Mouse (Mus musculus): ENCODE measurements at regions not wholly inside any gene's neighbourhood (a gene's known extent, or its start where the extent isn't known, plus 50 kb on each side); places are given as distances from the start of the nearest gene placed in this dataset.

DNA sequence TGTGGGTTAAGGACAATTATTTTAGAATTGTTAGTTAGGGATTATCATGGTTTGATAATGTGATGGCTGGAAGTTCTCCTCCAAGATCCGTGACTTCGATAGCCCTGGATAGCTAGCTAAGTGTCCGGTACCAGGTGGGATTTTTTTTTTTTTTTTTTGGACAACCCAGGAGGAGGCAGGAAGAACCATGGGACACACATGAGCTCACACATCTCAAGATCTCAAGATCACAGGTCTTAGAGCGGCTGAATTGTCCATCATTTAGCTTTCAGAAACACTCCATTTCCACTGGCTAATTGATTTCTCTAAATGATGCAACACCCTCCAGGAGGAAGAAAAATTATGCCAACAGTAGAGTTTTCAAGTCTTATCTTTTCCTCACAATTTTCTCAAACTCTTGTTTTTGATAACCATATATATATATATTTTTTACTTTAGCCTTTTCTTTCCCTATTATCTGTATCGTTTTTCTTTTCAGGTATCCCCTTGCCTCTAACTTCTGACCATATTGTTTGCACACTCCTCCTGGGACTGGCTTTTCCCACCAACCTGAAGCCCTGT is 54.5 kb upstream of the Ctnnb1 start:
- DNase-seq (ENCODE audit: low read depth, low spot score) = peak; percentile 56
- Histone ChIP-seq H3K4me3 (ENCODE audit: control insufficient read depth in 1 of 2, insufficient read depth in 1 of 2, low read depth in 2 of 2, low read length in 2 of 2) (peak overlapping the region; percentile 12 to 43; a peak in 2 of 4 replicates), H3K79me2 (ENCODE audit: control insufficient read depth, insufficient read depth, low read length, poor library complexity) (no peaks in the 10 kb centered on the region), H3K27me3 (ENCODE audit: control insufficient read depth in 1 of 2, insufficient read depth in 2 of 2, low read length in 2 of 2) (no peaks in the 10 kb centered on the region), H3K36me3 (ENCODE audit: control insufficient read depth in 1 of 2, insufficient read depth in 2 of 2, low read length in 2 of 2) (peaks cover 0 to 18% of the 10 kb centered on the region in 2 experiments; a peak in 2 of 4 replicates), H3K9ac (ENCODE audit: control insufficient read depth, low read depth, low read length, poor library complexity, severe bottlenecking) (peak overlapping the region; percentile 42), H3K9me3 (replicated peaks; ENCODE audit: insufficient read depth, low read length) (no peaks in the 10 kb centered on the region), H3K4me1 (ENCODE audit: control insufficient read depth in 1 of 2, insufficient read depth in 2 of 2, low read length in 2 of 2) (peaks cover 14 to 28% of the 10 kb centered on the region in 2 experiments), H3K27ac (ENCODE audit: control insufficient read depth, low read depth, low read length) (peak overlapping the region; percentile 93)
- no peak for TF ChIP-seq POLR2AphosphoS2 (IDR thresholded peaks at IDR 0.05; ENCODE audit: low read length)
- peak; percentile 57 to 77; a peak in 3 of 4 replicates for TF ChIP-seq EP300 (IDR thresholded peaks at IDR 0.05; ENCODE audit: low read depth in 1 of 2, low read length in 2 of 2)
- TF ChIP-seq UBTF (IDR thresholded peaks at IDR 0.05; ENCODE audit: borderline replicate concordance, insufficient read depth, low read depth, low read length) = no peak
- TF ChIP-seq RAD21 (IDR thresholded peaks at IDR 0.05; ENCODE audit: low read depth, low read length) = no peak
- no peak for TF ChIP-seq CHD2 (IDR thresholded peaks at IDR 0.05; ENCODE audit: low read length)
- TF ChIP-seq SIN3A (IDR thresholded peaks at IDR 0.05; ENCODE audit: low read length) = peak; percentile 38; the same call in 1 of the 2 replicates
- TF ChIP-seq ZNF384 (IDR thresholded peaks at IDR 0.05; ENCODE audit: low read depth, low read length) = peak; percentile 70
- TF ChIP-seq SMC3 (IDR thresholded peaks at IDR 0.05; ENCODE audit: low read depth, low read length) = no peak
- no peak for TF ChIP-seq NRF1 (IDR thresholded peaks at IDR 0.05; ENCODE audit: insufficient read depth, low read depth, low read length, poor library complexity, severe bottlenecking)
- no peak for TF ChIP-seq RCOR1 (IDR thresholded peaks at IDR 0.05; ENCODE audit: low read depth, low read length)
- peak; percentile 56; the same call in 1 of the 2 replicates for TF ChIP-seq JUND (IDR thresholded peaks at IDR 0.05; ENCODE audit: low read depth, low read length)
- TF ChIP-seq GATA1 (IDR thresholded peaks at IDR 0.05; ENCODE audit: low read depth, low read length) = peak; percentile 47; the same call in 1 of the 2 replicates
- TF ChIP-seq ZC3H11A (IDR thresholded peaks at IDR 0.05; ENCODE audit: low read depth, low read length) = no peak
- TF ChIP-seq MAFK (IDR thresholded peaks at IDR 0.05; ENCODE audit: borderline replicate concordance, low read depth, low read length) = no peak
- no peak for TF ChIP-seq GABPA (IDR thresholded peaks at IDR 0.05; ENCODE audit: low read depth, low read length)
- no peak for TF ChIP-seq NELFE (IDR thresholded peaks at IDR 0.05; ENCODE audit: low read depth, low read length)
- no peak for TF ChIP-seq TBP (IDR thresholded peaks at IDR 0.05; ENCODE audit: low read depth, low read length)
- TF ChIP-seq ZMIZ1 (IDR thresholded peaks at IDR 0.05; ENCODE audit: low read depth, low read length) = no peak
- TF ChIP-seq MEF2A (IDR thresholded peaks at IDR 0.05; ENCODE audit: extremely low read depth, insufficient replicate concordance, low read depth, low read length, poor library complexity, severe bottlenecking) = no peak
- TF ChIP-seq MAZ (IDR thresholded peaks at IDR 0.05; ENCODE audit: low read depth, low read length) = no peak; the same call in 1 of the 2 replicates
- no peak for TF ChIP-seq USF2 (IDR thresholded peaks at IDR 0.05; ENCODE audit: borderline replicate concordance in 1 of 2, insufficient read depth in 1 of 2, low read depth in 1 of 2, low read length in 2 of 2)
- TF ChIP-seq ELF1 (IDR thresholded peaks at IDR 0.05; ENCODE audit: low read depth, low read length) = no peak
- TF ChIP-seq POLR2A (IDR thresholded peaks at IDR 0.05; ENCODE audit: control insufficient read depth in 1 of 2, insufficient read depth in 1 of 2, low read depth in 1 of 2, low read length in 2 of 2, poor library complexity in 1 of 2) = no peak
- no peak for TF ChIP-seq CTCF (IDR thresholded peaks at IDR 0.05 in 2 of 3, conservative IDR thresholded peaks at IDR 0.05 in 1 of 3; ENCODE audit: control insufficient read depth in 1 of 3, insufficient read depth in 1 of 3, low read depth in 2 of 3, low read length in 3 of 3, poor library complexity in 1 of 3, severe bottlenecking in 1 of 3)
- TF ChIP-seq ETS1 (IDR thresholded peaks at IDR 0.05; ENCODE audit: low read depth, low read length) = peak; percentile 62
- no peak for TF ChIP-seq MAX (IDR thresholded peaks at IDR 0.05; ENCODE audit: low read length)
- TF ChIP-seq TCF12 (IDR thresholded peaks at IDR 0.05; ENCODE audit: low read depth, low read length) = peak; percentile 64; the same call in 1 of the 2 replicates
- TF ChIP-seq BHLHE40 (IDR thresholded peaks at IDR 0.05; ENCODE audit: borderline replicate concordance, low read depth, low read length) = no peak
- no peak for TF ChIP-seq TAL1 (IDR thresholded peaks at IDR 0.05; ENCODE audit: low read length)
- TF ChIP-seq E2F4 (IDR thresholded peaks at IDR 0.05; ENCODE audit: borderline replicate concordance, low read depth, low read length) = no peak
- TF ChIP-seq CHD1 (IDR thresholded peaks at IDR 0.05; ENCODE audit: low read depth, low read length) = 0 out of 2 replicates have a peak, but pooled peaks have one; percentile 73
- no peak for TF ChIP-seq POLR2AphosphoS5 (IDR thresholded peaks at IDR 0.05; ENCODE audit: borderline replicate concordance, low read depth, low read length)
- TF ChIP-seq HCFC1 (IDR thresholded peaks at IDR 0.05; ENCODE audit: low read depth, low read length) = no peak
- TF ChIP-seq MXI1 (IDR thresholded peaks at IDR 0.05; ENCODE audit: low read depth, low read length) = no peak
- no peak; the same call in 1 of the 2 replicates for TF ChIP-seq KAT2A (conservative IDR thresholded peaks at IDR 0.05; ENCODE audit: low read depth, low read length)
- no peak for TF ChIP-seq USF1 (IDR thresholded peaks at IDR 0.05; ENCODE audit: low read depth, low read length)
- no peak for TF ChIP-seq ZKSCAN1 (IDR thresholded peaks at IDR 0.05; ENCODE audit: low read depth, low read length)
